Mouse (Mus musculus) stomach, embryonic 14.5 days (tissue): ENCODE results near the gene Alk. TPM values are rescaled to one million over a fixed set of nuclear protein-coding genes. Genes with fewer than 3 reads are reported as not detected.

Experiments
- ATAC-seq: fragments of 200-750 bp; cut with Nextera tagmentation; 2 replicates; pipeline ENCODE4 v1.8.0; 2017; ENCODE audit warnings: low read depth, moderate TSS enrichment; ENCODE audit not compliant: insufficient number of reproducible peaks, insufficient read depth, low FRiP score
- H3K27ac ChIP-seq: fragments of 300-500 bp; sonication (generic); 2 replicates; pipeline ENCODE4 v1.5.1; 2014; ENCODE audit warnings: mild to moderate bottlenecking, low read length, moderate library complexity, mixed read lengths
- H3K27me3 ChIP-seq: fragments of 300-500 bp; sonication (generic); 2 replicates; pipeline ENCODE4 v1.6.1; 2014; ENCODE audit warnings: low read length, control low read depth, mixed read lengths; ENCODE audit not compliant: control insufficient read depth, insufficient read depth
- H3K36me3 ChIP-seq: fragments of 300-500 bp; sonication (generic); 2 replicates; pipeline ENCODE4 v1.6.1; 2014; ENCODE audit warnings: mild to moderate bottlenecking, control low read depth, low read length, moderate library complexity, mixed read lengths; ENCODE audit not compliant: control insufficient read depth, insufficient read depth
- H3K4me1 ChIP-seq: fragments of 300-500 bp; sonication (generic); 2 replicates; pipeline ENCODE4 v1.6.1; 2014; ENCODE audit warnings: low read length, control low read depth, mixed read lengths; ENCODE audit not compliant: control insufficient read depth, insufficient read depth
- H3K4me2 ChIP-seq: fragments of 300-500 bp; sonication (generic); replicated peaks from 2 replicates; pipeline ENCODE4 v1.6.1; 2014; ENCODE audit warnings: low read depth, low read length, control low read depth
- H3K4me3 ChIP-seq: fragments of 300-500 bp; sonication (generic); 2 replicates; pipeline ENCODE4 v1.5.1; 2014; ENCODE audit warnings: low read depth, low read length, control low read depth
- H3K9ac ChIP-seq: fragments of 300-500 bp; sonication (generic); replicated peaks from 2 replicates; pipeline ENCODE4 v1.6.1; 2014; ENCODE audit warnings: low read depth, mild to moderate bottlenecking, control low read depth, low read length, moderate library complexity, mixed read lengths
- H3K9me3 ChIP-seq: fragments of 300-500 bp; sonication (generic); 2 replicates; pipeline ENCODE4 v1.6.1; 2016; ENCODE audit warnings: low read depth, low read length, control low read depth; ENCODE audit not compliant: control insufficient read depth
- whole genome bisulfite sequencing: fragments of 180-500 bp; shearing (Covaris S2); extraction: QIAGEN DNeasy Blood & Tissue Kit; methylation state at CpG from one replicate; pipeline ENCODE4 v1.1.7; 2014; 5-methylcytosine and 5-hydroxymethylcytosine counted together
- polyA plus RNA-seq: library from polyadenylated mRNA; unstranded; fragments of >200 nt; fragmentation: Nextera tagmentation; extraction: Ambion mirVana; gene quantifications from 2 replicates; pipeline ENCODE4 v1.2.1, GENCODE M21; 2014

Alk gene
- polyA plus RNA-seq, 1 experiment from 2014 or later, result 2.1 TPM

DNA sequence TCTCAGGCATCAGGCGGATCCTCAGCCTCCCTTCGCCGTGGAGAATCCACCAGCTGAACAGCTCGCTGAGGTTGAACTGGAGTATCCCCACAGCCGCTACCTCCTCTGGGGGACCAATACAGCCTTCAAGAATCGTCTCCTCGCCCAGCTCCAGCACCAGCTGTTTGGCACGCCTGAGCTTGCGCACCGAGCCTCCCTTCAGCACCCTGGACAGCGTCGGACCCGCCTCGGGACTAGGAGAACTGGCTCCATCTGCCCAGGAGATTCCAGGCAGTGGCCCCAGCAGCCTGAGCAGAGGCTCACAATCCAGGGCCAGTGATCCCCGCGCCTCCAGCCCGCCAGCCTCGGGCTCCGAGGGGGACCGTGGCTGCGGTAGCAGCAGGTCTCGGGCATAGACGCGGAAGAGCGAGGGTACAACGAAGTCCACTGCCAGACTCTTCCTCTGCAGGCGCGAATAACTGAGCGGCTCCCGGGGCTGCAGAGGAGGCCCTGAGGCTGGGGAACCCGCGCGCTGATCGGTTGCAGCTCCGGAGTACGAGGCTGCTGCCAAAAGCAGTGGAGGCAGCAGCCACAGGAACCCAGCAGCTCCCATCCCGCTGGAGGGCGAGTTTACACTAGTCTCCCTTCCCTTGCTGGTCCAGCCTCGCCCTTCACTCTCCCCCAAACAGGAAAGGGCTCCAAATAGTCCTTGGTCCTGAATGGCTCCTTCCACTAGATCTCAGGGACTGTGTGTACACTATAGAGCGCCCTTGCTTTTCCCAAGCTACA is 1.1 kb downstream of the Alk start:
- Histone ChIP-seq H3K27ac (no peak overlapping the region), H3K36me3 (no peaks in the 10 kb centered on the region), H3K4me3 (peak overlapping the region; percentile 43), H3K9me3 (no peaks in the 10 kb centered on the region), H3K27me3 (peaks cover 22% of the 10 kb centered on the region), H3K4me1 (0 out of 2 replicates have a peak, but pooled peaks cover 4% of the 10 kb centered on the region), H3K4me2 (peak overlapping the region; percentile 85), H3K9ac (no peak overlapping the region)
- WGBS, result 2% methylated on average over 40 of the region's 40 CpGs
- ATAC-seq, result peak; percentile 69; the same call in 1 of the 2 replicates

DNA sequence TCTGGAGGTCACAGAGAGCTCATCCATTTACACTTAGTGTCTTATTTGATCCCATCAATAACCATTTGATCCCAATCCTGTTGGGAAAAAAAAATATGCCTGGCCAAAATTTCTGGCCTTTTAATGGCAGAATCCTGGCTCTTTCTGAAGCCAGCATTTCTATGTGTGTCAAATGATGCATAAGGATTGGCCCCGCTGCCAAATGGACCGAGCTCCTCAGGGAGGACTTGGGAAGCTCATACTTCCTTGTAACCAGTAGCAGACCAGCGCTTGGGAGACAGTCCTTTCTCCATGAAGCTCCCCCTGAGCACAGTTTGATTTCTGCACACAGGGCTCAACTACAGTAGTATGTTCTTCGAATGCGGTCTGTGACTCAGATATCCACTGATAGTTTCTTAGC is 3.6 kb downstream of the Alk start:
- no peak overlapping the region for H3K9ac ChIP-seq
- 91% methylated on average over 5 of the region's 5 CpGs for whole genome bisulfite sequencing
- 0 out of 2 replicates have a peak, but pooled peaks cover 4% of the 10 kb centered on the region for H3K4me1 ChIP-seq
- no peak overlapping the region for H3K4me3 ChIP-seq
- H3K4me2 ChIP-seq, result no peak overlapping the region
- H3K36me3 ChIP-seq, result no peaks in the 10 kb centered on the region
- peaks cover 20% of the 10 kb centered on the region for H3K27me3 ChIP-seq
- ATAC-seq, result no peak
- no peaks in the 10 kb centered on the region for H3K9me3 ChIP-seq
- H3K27ac ChIP-seq, result no peak overlapping the region

DNA sequence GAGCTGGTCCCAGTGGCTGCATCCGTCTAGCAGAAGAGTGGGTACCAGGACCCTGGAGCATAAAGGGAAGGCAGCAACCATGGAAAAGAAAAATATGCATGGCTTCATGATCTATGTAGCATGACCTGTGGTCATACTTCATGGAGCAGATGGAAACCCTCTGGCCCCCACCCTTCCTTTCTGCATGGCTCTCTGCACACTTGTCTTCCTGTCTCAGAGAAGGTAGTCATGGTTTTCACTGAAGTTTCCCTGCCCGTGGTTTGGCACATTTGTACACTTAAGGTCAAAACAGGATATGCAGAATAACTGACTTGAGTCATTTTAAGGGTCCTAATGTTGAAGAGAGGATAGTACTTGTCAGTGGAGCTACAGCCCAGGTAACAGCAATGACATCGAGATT is 16.8 kb downstream of the Alk start:
- Histone ChIP-seq H3K4me3 (no peak overlapping the region), H3K27me3 (no peaks in the 10 kb centered on the region), H3K36me3 (no peaks in the 10 kb centered on the region), H3K27ac (no peak overlapping the region), H3K4me2 (no peak overlapping the region), H3K4me1 (no peaks in the 10 kb centered on the region), H3K9ac (no peak overlapping the region), H3K9me3 (no peaks in the 10 kb centered on the region)
- WGBS, result 87% methylated on average over 3 of the region's 3 CpGs
- ATAC-seq, result no peak

DNA sequence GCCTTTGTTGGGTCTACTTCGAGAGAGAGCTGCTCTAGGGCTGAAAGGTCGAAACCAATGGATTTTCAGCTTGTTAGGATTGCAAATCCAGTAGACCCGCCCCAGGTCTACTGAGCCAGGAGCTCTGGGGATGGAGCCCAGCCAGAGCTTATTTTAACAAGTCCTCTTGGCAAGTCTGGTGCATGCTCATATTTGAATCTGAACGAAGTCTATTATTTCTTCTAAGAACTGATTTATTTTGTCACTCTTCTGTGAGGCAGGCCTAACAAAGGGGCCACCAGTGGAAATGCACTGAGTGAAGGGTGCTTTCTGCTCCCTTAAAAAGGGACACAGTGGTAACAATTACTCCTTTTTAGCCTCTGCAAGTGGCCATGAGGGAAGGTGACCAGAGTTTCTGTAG is 24.3 kb downstream of the Alk start:
- WGBS, result 70% methylated on average over 4 of the region's 4 CpGs
- no peaks in the 10 kb centered on the region for H3K4me1 ChIP-seq
- no peak overlapping the region for H3K9ac ChIP-seq
- H3K9me3 ChIP-seq, result no peaks in the 10 kb centered on the region
- no peak for ATAC-seq
- H3K27ac ChIP-seq, result no peak overlapping the region
- no peak overlapping the region for H3K4me3 ChIP-seq
- H3K4me2 ChIP-seq, result no peak overlapping the region
- H3K36me3 ChIP-seq, result no peaks in the 10 kb centered on the region
- no peaks in the 10 kb centered on the region for H3K27me3 ChIP-seq

DNA sequence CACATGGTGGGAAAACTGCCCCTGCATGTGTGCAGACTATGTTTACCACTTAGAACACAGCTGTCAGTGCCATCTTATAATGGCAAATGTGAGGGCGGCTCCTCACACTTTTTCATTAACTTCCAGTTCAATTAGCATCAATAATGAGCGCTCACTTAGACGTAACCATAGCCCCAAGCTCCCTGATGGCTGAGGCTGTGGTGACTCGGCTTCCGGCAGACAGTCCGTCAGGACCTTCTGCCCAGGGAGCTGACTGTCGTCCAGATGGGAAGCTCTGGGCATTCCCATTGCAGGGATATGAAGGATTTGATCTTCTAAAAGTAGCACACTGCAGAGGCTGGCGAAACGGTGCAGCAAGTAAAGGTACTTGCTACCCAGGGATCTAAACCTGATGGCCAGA is 25.1 kb downstream of the Alk start:
- H3K4me1 ChIP-seq, result no peaks in the 10 kb centered on the region
- H3K36me3 ChIP-seq, result no peaks in the 10 kb centered on the region
- no peaks in the 10 kb centered on the region for H3K27me3 ChIP-seq
- H3K9me3 ChIP-seq, result no peaks in the 10 kb centered on the region
- no peak overlapping the region for H3K9ac ChIP-seq
- no peak overlapping the region for H3K4me3 ChIP-seq
- H3K4me2 ChIP-seq, result no peak overlapping the region
- 91% methylated on average over 9 of the region's 9 CpGs for WGBS
- H3K27ac ChIP-seq, result no peak overlapping the region
- no peak for ATAC-seq

DNA sequence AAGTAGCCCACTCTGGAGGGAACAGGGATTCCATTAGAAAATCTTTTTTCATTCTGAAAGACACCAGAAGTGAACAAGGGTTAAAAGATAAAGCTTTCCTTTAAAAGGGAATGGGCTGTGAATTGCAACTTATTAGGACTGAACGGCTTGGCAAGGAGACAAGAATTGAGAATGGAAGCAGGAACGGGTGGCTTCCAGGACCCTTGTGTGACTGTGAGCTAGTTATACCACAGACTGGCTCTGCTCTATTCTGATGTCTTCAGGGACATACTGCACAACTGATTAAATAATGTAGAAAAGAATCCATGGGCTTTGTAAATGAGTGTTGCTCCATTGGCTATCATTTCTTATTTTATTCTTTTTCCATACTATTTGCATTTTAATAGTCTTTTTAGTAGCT is 33.0 kb downstream of the Alk start:
- Histone ChIP-seq H3K9me3 (no peaks in the 10 kb centered on the region), H3K9ac (no peak overlapping the region), H3K27ac (no peak overlapping the region), H3K4me3 (no peak overlapping the region), H3K36me3 (no peaks in the 10 kb centered on the region), H3K27me3 (no peaks in the 10 kb centered on the region), H3K4me2 (no peak overlapping the region), H3K4me1 (no peaks in the 10 kb centered on the region)
- WGBS, result 79% methylated on average over 2 of the region's 2 CpGs
- ATAC-seq, result no peak

DNA sequence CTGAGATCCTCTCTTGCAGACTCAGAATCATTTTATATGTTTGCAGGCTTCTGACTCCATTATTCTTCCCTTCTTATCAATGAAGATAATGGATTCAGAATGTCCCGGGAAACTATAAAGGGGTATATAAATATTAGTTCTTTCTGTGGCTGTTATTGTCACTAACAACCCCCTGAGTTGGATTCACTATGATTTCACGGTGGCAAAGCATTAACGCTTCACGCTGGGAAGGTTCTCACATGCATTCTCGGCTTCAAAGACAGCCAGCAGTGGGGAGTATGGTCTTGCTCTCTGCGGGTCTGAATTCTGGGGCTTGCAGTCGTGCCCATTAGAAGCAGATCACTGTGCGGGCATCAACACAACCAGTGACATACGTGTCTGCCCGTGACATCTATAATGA is 34.9 kb downstream of the Alk start:
- no peaks in the 10 kb centered on the region for H3K4me1 ChIP-seq
- H3K27ac ChIP-seq, result no peak overlapping the region
- no peaks in the 10 kb centered on the region for H3K36me3 ChIP-seq
- H3K9ac ChIP-seq, result no peak overlapping the region
- no peaks in the 10 kb centered on the region for H3K9me3 ChIP-seq
- H3K4me3 ChIP-seq, result no peak overlapping the region
- H3K27me3 ChIP-seq, result no peaks in the 10 kb centered on the region
- no peak overlapping the region for H3K4me2 ChIP-seq
- no peak for ATAC-seq
- 71% methylated on average over 10 of the region's 10 CpGs for WGBS

DNA sequence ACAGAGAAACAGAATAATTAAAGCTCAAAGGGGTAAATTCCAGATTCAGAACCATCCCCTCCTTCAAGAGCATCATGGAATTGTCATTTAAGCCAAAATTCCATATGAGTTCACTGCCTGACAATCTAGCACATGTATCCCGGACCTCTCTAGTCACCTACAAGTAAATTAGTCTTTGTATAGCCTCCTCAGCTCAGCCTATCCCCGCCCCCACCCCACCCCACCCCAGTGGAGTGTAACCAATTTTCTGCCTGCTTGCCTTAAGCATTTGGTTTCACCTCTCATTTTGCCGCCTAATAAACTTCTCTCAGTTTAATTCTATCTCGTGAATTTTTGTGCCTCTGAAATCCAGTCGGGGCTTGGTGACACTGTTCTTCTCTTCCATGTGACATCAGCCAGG is 41.0 kb downstream of the Alk start:
- Histone ChIP-seq H3K4me3 (no peak overlapping the region), H3K27me3 (no peaks in the 10 kb centered on the region), H3K36me3 (no peaks in the 10 kb centered on the region), H3K4me2 (no peak overlapping the region), H3K27ac (no peak overlapping the region), H3K9me3 (no peaks in the 10 kb centered on the region), H3K4me1 (no peaks in the 10 kb centered on the region), H3K9ac (no peak overlapping the region)
- no peak for ATAC-seq
- WGBS, result 77% methylated on average over 5 of the region's 5 CpGs

DNA sequence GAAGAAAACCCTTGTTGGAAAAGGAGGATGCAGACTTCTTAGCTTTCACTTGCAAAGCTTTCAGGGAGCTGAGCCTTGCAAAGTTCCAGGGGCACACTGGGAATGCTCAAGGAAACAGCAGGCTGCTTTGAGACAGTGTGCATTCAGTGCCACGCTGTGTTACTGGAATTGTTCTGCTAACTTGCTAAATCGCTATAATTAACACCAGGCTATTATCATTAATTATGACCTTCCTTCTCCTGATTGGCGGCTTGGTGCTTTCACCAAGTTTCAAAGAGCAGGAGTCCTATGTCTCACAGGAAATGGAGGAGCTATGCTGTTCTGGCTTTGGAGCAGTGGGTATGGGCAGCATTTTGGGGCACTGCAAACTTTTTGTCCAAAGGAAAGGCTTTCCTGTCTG is 43.0 kb downstream of the Alk start:
- Histone ChIP-seq H3K27me3 (no peaks in the 10 kb centered on the region), H3K9ac (no peak overlapping the region), H3K9me3 (no peaks in the 10 kb centered on the region), H3K4me2 (no peak overlapping the region), H3K4me3 (no peak overlapping the region), H3K36me3 (no peaks in the 10 kb centered on the region), H3K27ac (no peak overlapping the region), H3K4me1 (no peaks in the 10 kb centered on the region)
- 73% methylated on average over 3 of the region's 3 CpGs for whole genome bisulfite sequencing
- no peak for ATAC-seq
